Mouse (Mus musculus) lung, postnatal 4 days (tissue): Measurements from ENCODE around the gene Vmn1r231.
A peak's percentile ranks its signal among the peaks of the same experiment; 100 is the strongest.

ENCODE experiments used
- DNase-seq, 2 experiments: peaks; one replicate each; pipeline ENCODE4 v3.0.0; 2021

Gene Vmn1r231

DNA sequence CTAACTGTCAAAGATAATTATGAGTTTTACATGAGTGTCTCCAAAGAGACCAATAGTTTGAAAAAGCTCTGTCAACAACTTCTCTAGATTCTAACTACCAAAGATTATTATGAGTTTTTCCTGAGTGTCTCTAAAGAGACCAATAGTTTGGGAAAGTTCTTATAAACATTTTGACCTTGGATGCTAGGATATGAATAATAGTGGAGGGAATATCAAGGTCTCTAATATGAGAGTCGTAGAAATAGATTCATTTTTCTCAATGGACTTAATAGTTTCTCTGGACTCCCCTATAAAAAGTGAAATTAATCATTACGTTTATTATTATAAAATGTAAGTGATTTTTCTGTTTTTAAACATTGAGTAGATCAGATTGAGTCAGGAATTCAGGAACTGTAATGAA is at the start of gene Vmn1r231:
Gene Vmn1r231, minus strand, starts transcription at position 101 of the 400 bp plus-strand sequence.
- no peak for DNase-seq

DNA sequence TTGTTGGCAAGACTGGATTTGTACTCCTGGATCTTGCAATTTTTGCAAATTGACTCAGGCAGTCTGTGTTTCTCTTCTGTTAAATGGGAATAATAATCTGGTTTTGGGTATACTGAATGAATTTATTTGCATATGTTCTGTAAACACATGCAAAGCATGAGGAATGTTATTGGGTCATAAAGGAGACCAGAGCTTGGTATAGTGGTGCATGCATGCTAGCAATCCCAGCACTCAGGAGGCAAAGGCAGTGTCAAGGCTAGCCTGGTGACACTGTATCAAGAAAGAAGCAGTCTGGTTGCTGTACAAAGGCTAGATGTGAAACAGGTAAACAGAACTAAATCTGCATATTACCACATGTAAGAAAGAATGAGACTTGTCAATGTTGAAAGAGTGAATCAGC is 41.7 kb upstream of the Vmn1r231 start:
- no peak for DNase-seq

DNA sequence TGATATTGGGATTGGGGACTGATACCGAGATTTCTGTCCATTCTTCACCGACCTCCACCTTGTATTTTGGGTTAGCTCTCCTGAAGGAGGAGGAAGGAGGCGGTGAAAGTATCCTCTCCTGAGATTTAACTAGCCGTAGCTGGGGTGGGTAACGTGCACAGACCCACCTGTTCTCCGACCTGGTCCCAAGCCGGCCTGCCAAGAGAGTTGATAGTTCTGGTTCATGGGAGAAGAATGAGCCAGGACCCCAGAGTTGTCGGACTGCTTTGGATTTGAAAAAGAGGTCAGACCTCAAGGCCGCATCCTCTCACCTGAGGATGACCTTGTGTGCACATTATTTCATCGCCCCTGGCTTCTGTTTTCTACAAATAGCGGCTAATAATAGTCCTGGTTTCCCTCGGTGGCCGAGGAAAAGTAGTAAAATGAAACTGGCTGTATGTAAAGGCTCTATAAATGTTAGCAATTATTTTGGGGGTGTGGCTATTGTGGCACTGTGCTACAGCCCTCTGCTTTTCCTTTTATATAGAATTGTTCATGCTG is 41.2 kb upstream of the Vmn1r231 start:
- DNase-seq, result no peak

DNA sequence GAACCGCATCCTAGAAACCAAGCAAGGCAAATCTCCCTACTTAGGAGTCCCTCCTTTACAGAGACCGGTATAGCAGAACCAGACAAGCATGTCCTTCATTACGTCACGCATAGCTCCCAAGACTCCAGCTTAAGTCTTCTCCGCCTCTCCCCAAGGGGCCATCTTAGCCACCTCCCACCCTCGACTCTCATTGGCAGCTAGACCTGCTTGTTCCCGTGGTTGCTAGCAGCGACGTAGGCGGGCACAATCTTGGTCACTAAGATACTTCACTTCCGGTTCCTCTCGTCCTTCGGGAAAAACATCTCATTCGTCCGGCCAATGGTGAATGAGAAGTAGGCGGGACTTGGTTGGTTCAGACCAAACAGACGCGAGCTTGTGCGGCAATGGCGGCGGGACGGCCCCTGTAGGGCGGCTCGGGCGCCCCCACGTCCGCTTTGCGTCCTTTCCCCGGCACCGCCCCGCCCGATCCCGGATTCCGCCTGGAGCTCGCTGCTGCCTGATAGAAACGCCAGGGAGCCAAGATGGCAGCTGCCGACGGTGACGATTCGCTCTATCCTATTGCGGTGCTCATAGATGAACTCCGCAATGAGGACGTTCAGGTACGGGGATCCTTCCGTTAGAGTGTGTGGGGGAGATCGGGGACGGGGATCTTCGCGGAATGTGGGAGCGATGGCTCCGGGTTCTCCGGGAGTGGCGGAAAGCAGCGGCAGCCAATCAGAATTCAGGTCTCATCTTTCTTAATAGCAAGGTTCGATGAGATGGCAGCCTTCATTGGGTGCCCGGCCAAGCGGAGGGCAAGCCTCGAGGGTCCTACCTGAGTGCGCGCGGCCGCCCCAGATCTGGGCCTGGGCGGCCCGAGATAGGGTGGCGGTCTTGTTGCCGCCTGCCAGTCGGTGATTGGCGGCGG is 40.3 kb upstream of the Vmn1r231 start, which contains the start of gene Ppp2r1a:
Gene Ppp2r1a, plus strand, starts transcription at position 327 of the 907 bp plus-strand sequence.
- peak; percentile 99 to 100 for DNase-seq

DNA sequence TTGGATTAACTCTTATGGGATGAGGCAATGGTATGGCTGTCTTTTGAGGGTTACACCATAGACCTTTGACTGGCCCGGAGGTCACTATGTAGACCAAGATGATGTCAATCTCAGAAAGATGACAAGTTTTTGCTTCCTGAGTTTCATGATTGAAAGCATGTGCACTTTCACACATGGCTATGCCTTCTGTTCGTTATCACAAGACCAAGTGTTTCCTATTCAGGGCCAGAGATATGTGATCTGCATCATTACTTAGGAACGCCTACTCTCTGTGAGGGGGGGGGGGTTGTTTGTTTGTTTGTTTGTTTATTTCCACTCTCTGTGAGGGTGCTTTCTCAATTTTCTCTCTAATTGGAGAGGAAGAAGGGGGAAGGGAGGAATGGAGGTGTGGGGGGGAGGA is 39.3 kb upstream of the Vmn1r231 start:
- DNase-seq, result no peak

DNA sequence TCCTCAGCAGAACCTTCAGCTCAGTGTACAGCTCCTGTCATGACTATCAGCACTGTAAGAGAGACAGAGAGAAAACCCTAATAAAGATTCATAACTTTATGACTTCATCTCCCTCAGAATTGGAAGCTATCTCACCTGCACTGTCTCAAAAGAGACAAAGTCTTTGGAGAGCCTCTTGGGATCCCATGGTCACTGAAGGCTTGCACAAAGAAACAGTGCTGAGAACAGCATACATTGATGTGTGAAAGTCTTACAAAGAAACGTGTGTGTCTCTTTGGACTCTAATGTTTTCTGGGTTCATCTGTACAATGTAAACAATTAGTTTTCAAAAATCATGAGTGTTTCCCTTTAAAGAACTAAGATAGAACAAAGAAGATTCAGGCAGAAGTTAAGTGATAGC is 14.7 kb upstream of the Vmn1r231 start, which contains the start of gene Vmn1r232:
Gene Vmn1r232, minus strand, starts transcription at position 101 of the 400 bp plus-strand sequence.
- no peak for DNase-seq

DNA sequence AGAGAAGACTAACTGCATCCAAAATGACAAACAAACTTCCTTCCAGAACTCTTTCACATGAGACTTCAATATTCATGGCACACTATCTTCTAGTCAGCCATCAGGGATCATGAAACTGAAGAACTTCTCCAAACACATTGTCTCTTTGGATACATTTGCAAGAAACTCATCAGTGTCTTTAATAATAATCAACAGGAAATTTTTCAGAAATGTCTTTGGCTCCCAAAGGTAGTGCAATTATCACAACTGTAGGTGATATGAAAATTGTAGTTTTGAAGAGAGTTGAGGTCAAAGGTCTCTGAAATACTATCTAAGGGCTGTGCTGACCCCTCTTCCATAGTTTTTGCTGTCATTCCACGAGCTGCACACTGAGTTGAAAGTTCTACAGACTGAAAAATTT is 64.7 kb downstream of the Vmn1r231 start, which contains the start of gene Vmn1r230:
Gene Vmn1r230, plus strand, starts transcription at position 301 of the 400 bp plus-strand sequence.
- DNase-seq, result no peak
